Mouse (Mus musculus) mesoderm, embryonic 11.5 days (tissue): ENCODE measurements at regions not wholly inside any gene's neighbourhood (a gene's known extent, or its start where the extent isn't known, plus 50 kb on each side); places are given as distances from the start of the nearest gene placed in this dataset.
"Not testable (repeated sequence)": the region's sequence is repeated elsewhere in the genome, so short reads cannot be mapped to it uniquely, and the experiment has no call there.

Source experiments
- DNase-seq: peaks from one replicate; pipeline ENCODE4 v3.0.0-alpha.2; 2012; ENCODE audit warnings: low read depth, low spot score

GRCm38 (mm10) chr19:32972116-32972515 lies 214.8 kb downstream of the Pten start:
- DNase-seq, result no peak

- DNase-seq, result no peak
Measured at GRCm38 (mm10) chr19:32973130-32973529, 215.8 kb downstream of the Pten start.

DNA sequence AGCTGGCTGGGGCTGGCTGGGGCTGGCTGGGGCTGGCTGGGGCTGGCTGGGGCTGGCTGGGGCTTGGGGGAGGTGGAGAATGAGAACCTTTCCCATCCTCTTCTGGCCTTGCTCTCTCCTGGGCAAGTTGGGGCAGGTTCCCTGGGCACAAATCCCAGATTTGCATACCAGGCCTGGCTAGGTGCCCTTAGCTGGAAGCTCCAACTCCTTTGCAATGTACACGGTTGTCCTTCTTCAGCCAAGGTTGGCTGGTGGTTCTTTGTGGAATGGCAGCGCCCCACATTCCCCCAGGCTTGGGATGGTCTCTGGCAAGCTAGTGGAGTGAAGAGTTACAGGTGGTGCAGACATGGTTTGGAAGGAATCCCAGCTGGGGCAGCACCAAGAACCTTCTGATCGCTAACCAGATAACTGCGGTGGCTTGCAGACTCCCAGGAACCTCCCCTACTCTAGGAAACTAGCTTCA lies 217.5 kb downstream of the Pten start:
- DNase-seq, result no peak

DNA sequence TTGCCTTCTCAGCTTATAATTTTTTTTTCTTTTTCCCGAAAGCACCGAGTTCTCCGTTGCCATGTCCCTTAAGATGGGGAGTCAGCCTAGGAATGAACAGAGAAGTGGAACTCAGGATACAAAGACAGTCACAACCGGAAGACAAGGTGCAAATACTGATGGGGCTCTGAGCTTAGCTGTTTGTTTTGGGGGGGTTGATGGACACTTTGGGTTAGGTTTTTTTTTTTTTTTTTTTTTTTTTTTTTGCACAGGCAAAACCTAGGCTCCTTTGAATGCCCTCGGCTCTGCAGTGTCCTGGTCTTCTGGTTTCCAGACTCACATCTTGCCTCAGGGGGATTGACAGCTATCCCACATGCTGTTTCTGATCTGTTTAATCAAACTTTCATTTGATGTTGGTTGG lies 218.0 kb downstream of the Pten start:
- DNase-seq, result no peak

DNA sequence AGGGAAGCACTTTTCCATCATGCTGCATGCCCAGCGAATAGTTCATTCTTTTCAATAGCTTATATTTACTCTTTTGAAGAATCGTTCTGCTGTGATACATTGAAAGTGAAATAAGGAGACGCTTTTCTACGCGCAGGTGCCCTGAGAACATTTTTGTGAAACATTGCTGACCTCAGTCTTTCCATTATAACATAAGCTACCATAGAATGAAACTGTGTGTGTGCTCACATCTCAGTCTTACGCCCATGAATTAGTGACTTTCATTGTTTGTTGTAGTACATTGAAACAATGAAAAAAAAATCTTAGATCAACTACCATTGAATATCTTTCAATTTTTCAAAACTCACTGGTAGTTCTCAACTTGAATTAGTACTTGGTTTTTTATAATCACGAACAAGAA lies 219.2 kb downstream of the Pten start:
- DNase-seq, result no peak

- DNase-seq, result no peak
Measured at GRCm38 (mm10) chr19:32978037-32978745, 220.9 kb downstream of the Pten start.

- DNase-seq, result no peak
Measured at GRCm38 (mm10) chr19:32980142-32980541, 222.8 kb downstream of the Pten start.

DNA sequence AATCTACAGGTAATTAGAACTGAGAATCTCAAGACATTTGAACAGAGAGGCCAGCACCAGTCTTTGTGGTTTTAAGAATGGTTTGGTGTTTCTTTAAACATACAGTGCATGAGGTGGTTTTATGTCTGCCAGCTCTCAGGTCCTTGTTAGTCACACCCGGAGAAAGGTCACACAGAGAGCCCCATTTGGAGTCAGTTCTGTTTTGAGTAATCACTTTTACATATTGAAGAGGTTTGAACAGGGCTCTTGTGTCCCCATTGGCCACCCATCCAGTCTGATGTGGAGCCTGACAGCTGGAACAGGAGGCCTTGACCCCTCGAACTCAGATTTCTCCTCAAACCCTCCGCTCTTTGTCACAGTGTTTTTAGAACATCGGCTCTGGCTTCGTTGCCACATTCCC lies 231.4 kb downstream of the Pten start:
- no peak for DNase-seq

GRCm38 (mm10) chr19:32989346-32989745 lies 232.0 kb downstream of the Pten start:
- DNase-seq, result no peak

GRCm38 (mm10) chr19:32990576-32990975 lies 233.3 kb downstream of the Pten start:
- DNase-seq, result no peak

DNA sequence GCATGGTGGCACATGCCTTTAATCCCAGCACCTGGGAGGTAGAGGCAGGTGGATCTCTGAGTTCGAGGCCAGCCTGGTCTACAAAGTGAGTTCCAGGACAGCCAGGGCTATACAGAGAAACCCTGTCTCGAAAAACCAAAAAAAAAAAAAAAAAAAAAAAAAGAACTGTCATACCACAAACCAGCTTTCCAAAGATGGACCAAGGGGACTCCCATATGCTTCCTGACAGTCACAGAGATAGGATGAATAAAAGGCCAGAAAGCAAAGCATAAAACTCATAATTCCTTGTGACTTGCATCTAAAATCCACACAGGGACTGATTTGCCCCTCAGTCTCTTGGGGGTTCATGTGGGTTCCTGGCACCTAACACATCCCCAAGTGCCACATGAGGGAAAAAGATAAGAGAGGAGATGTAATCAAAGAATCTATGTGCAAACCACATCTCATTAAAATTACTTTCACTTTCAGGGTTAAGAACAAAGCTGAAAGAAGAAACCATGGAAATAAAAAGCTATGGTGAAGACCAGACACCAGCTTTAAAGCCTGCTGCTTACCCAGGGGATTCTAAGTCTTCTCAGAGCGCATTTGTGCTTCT lies 241.4 kb downstream of the Pten start:
- DNase-seq, result no peak

GRCm38 (mm10) chr19:33007582-33007981 lies 250.3 kb downstream of the Pten start:
- DNase-seq, result no peak

- no peak for DNase-seq
Measured at GRCm38 (mm10) chr19:33008076-33008475, 250.8 kb downstream of the Pten start.

- DNase-seq, result no peak
Measured at GRCm38 (mm10) chr19:33008794-33009193, 251.5 kb downstream of the Pten start.

- no peak for DNase-seq
Measured at GRCm38 (mm10) chr19:33010886-33011446, 253.7 kb downstream of the Pten start.

DNA sequence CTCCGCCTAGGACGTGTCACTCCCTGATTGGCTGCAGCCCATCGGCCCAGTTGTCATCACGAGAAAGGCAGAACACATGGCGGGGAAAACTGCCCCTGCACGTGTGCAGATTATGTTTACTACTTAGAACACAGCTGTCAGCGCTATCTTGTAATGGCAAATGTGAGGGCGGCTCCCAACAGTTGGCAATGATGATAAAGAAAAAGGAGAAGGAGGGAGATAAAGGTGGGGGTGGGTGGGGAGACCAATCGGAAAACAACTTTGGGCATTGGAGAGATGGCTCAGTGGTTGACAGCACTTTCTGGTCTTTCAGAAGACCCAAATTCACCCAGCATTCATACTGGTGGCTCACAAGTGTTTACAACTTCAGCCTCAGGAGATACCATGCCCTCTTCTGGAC lies 257.6 kb downstream of the Pten start:
- DNase-seq, result not testable (repeated sequence)

- DNase-seq, result no peak
Measured at GRCm38 (mm10) chr19:33021161-33021560, 263.9 kb downstream of the Pten start.

DNA sequence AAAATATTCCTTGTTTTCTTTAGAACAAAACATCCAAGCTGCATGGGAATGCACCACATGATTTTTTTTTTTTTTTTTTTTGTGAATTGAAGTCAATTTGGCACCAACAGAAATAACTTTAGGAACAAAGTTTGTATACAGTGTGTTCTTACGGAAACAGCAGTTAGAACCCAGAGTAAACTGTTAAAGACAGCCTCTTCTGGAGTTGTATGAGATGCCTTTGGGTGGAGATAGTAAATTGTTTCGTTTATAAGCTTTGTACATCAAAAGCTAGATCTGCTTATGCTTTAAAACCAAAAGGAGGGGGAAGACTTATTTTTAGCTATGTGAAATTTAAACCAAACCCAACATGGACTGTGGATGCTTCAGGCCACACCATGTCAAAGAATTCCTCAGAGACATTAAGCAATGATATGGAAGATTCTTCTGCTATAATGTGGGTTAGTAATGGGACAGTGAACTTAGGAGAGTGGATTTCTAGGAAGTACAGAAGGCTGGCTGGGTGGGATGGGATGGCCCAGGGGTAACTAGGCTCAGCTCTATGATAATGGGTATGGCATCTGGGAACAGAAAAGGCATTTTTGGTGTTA lies 265.6 kb downstream of the Pten start:
- DNase-seq, result no peak

DNA sequence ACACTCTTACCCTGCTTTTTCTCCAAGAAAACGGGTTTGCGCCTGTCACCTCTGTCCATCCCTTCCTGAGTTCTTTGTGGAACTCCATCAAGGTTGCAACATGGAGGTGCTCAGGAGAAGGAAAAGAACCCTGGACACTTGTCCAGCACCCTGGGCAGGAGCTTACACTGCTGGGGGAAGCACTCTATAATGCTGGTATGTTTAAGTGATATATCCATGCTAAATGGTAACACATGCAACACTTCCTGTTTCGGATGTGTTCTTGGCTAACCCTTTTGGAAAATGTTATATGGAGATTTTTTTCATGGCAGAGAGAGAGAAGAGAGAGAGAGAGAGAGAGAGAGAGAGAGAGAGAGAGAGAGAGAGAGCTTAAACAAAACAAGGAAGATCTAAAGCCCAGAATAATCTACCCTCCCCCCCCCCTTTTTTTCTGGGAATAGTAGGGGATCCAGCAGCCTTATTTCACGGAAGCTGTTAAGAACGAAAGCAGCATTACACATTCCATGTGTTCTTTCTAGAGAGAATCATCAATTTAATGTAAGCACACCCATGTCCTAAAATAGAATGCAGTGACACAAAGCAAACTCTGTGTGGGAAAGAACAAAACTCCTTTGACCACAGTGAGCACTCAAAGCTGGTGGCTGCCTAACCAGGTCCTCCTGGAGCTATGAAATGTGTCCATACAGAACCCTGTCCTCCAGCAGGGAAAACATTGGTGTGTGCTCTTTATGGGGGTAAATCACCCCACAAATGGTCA lies 272.6 kb downstream of the Pten start:
- no peak for DNase-seq

DNA sequence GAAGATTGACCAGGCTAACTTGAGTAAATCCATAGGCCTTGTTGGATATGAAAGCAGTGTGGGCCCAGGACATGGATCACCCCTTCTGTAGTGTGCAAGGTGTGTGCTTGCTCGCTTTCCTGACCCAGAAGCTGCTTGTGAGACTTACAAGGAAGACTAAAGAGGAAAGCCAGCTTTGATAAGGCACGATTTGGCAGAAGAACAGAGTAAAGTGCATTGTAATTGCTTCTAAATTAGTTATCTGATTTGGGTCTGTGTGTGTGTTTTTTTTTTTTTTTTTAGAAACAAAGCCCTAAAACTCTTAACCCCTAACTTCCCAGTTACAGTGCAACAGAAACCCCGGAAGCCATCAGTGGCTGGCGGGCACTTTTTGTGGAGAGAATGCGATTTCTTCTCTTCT lies 283.2 kb downstream of the Pten start:
- no peak for DNase-seq

GRCm38 (mm10) chr19:33040991-33041390 lies 283.7 kb downstream of the Pten start:
- no peak for DNase-seq

DNA sequence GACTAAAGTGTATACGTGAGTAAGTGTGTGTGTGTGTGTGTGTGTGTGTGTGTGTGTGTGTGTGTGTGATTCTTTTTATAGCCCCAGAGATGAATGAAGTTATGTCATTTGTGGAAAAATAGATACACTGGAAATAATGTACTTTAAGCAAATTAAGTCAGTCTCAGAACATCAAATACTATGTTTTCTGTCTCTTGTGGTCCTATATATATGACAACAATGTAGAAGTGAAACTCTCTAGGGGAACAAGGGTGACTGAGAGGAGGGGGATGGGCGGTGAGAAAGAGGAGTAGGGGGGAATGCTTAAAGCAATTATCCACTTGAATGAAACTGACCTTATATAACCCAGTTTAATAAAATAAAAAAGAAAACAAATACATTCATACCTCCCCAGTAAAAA lies 285.5 kb downstream of the Pten start:
- no peak for DNase-seq
